Mouse (Mus musculus): ENCODE results near the gene Rabgap1. TPM values are rescaled to one million over a fixed set of nuclear protein-coding genes. Genes with fewer than 3 reads are reported as not detected.
A peak's percentile ranks its signal among the peaks of the same experiment; 100 is the strongest.

The Rabgap1 gene
- polyA plus RNA-seq, 1 experiment from 2014 or later = 22.3 TPM

DNA sequence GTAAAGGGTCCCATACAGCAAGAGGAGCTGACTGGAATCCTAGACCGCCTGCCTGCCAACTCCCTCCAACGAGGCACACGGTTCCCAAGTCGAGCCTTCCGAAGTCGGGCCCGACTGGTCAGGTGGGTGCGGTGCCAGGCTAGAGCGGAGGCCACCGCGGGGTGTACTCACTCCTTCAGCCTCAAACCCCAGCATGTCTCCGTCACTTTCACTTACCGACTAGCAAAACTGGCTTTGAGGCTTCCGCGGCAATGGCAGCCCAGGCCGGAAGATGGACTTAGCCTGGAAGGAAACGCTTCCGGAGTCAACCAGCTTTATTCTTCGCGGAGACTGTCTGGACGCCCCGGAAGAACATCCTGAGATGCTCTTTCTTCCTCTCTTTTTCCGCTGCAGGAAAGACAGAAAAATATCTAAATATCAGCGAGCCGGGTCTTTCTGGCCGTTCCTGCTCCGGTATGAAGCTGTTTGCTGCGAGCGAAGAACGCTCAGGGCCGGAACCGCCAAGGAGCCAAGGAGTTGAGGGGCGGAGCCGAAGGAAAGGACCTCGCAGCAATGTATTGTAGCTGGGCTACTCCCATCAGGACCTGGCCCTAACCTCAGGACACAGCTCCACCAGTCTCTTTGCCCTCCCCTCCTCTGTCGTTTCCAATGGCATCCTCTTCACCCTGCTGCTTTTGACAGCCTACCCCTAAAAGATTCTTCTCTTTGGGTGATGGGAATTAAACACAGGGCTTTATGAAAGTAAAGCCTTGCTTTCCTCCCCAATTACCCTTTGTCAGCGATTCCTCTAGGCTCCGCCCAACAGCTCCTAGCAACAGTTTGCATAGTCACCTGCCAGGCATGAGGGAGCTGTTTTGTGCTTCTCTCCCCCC, 12.2 kb upstream of the Rabgap1 start:
- Histone ChIP-seq H3K4me3 (ENCODE audit: low read depth, low read length) (peak overlapping the region; percentile 85), H3K36me3 (ENCODE audit: insufficient read depth, low read length) (no peaks in the 10 kb centered on the region), H3K9ac (replicated peaks; ENCODE audit: low read depth) (peak overlapping the region; percentile 81), H3K4me1 (ENCODE audit: insufficient read depth, low read depth, low read length) (peaks cover 5% of the 10 kb centered on the region; the same call in 1 of the 2 replicates), H3K4me2 (replicated peaks; ENCODE audit: low read depth, low read length) (peak overlapping the region; percentile 89), H3K27me3 (replicated peaks; ENCODE audit: insufficient read depth, low read length) (no peaks in the 10 kb centered on the region), H3K27ac (ENCODE audit: low read length) (peak overlapping the region; percentile 91), H3K9me3 (ENCODE audit: low read length) (no peaks in the 10 kb centered on the region)
- DNase-seq (ENCODE audit: low spot score) = peak; percentile 96
- TF ChIP-seq EP300 (IDR thresholded peaks at IDR 0.05) = peak; percentile 62
- 0 out of 2 replicates have a peak, but pooled peaks have one; percentile 4 for TF ChIP-seq CTCF (IDR thresholded peaks at IDR 0.05)
- ATAC-seq = peak; percentile 97
- WGBS = 1% methylated on average over 38 of the region's 38 CpGs

DNA sequence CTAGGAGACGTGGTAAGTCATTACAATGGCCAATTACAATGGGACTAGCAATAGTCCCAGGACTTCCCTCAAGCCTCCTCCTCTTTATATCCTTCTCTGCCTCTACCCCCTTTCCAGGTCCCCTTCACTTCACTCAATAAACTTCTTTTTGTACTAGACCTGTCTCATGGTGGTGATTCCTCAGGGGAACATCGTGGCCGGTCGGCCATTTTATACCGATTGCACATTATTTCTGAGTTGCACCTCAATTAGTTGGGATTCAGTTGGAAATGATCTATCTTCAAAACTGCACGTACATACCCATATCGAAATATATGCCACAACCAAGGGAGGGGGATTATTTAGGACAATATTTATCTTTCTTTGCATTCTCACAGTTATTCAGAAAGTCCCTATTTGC, 11.5 kb upstream of the Rabgap1 start:
- H3K36me3 ChIP-seq (ENCODE audit: insufficient read depth, low read length) = no peaks in the 10 kb centered on the region
- ATAC-seq (no peak), DNase-seq (ENCODE audit: low spot score) (no peak)
- H3K9ac ChIP-seq (replicated peaks; ENCODE audit: low read depth) = peak overlapping the region; percentile 81; the same call in 1 of the 2 replicates
- H3K27me3 ChIP-seq (replicated peaks; ENCODE audit: insufficient read depth, low read length) = no peaks in the 10 kb centered on the region
- H3K27ac ChIP-seq (ENCODE audit: low read length) = peak overlapping the region; percentile 91
- 33% methylated on average over 7 of the region's 7 CpGs for WGBS
- H3K4me3 ChIP-seq (ENCODE audit: low read depth, low read length) = peak overlapping the region; percentile 85
- H3K9me3 ChIP-seq (ENCODE audit: low read length) = no peaks in the 10 kb centered on the region
- H3K4me1 ChIP-seq (ENCODE audit: insufficient read depth, low read depth, low read length) = peaks cover 5% of the 10 kb centered on the region; the same call in 1 of the 2 replicates
- TF ChIP-seq CTCF (IDR thresholded peaks at IDR 0.05) = no peak
- TF ChIP-seq EP300 (IDR thresholded peaks at IDR 0.05) = no peak
- peak overlapping the region; percentile 89 for H3K4me2 ChIP-seq (replicated peaks; ENCODE audit: low read depth, low read length)

GRCm38 (mm10) chr2:37451667-37452375, 8.7 kb downstream of the Rabgap1 start:
- Histone ChIP-seq H3K27ac (ENCODE audit: low read length) (peak overlapping the region; percentile 87), H3K36me3 (ENCODE audit: insufficient read depth, low read length) (no peaks in the 10 kb centered on the region), H3K9ac (replicated peaks; ENCODE audit: low read depth) (peak overlapping the region; percentile 97), H3K27me3 (replicated peaks; ENCODE audit: insufficient read depth, low read length) (no peaks in the 10 kb centered on the region), H3K9me3 (ENCODE audit: low read length) (no peaks in the 10 kb centered on the region), H3K4me2 (replicated peaks; ENCODE audit: low read depth, low read length) (peak overlapping the region; percentile 88), H3K4me1 (ENCODE audit: insufficient read depth, low read depth, low read length) (peaks cover 6% of the 10 kb centered on the region; the same call in 1 of the 2 replicates), H3K4me3 (ENCODE audit: low read depth, low read length) (peak overlapping the region; percentile 94)
- DNase-seq (ENCODE audit: low spot score) = peak; percentile 97
- 7% methylated on average over 36 of the region's 44 CpGs for WGBS
- TF ChIP-seq CTCF (IDR thresholded peaks at IDR 0.05) = no peak; the same call in 1 of the 2 replicates
- no peak for TF ChIP-seq EP300 (IDR thresholded peaks at IDR 0.05)
- ATAC-seq = peak; percentile 99

DNA sequence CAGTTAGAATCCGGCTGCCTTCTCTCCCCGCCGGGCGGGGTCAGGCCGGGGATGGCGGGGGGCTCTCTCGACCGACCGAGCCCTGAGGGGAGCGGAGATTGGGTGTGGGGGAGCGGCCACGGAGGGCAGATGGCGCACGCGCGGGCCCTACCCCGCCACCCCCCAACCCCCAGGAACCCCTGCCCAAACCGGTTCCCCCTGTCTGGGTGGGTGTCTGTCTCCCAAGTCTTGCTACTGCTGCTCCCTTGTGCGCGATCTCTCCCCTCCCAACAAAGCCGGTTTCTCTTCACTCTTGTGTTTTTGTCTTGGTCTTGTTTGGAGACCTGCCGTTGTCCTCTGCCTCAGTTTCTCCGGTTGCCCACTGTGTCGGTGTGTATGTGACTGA, 9.3 kb downstream of the Rabgap1 start:
- DNase-seq (ENCODE audit: low spot score) (no peak), ATAC-seq (peak; percentile 79)
- Histone ChIP-seq H3K4me3 (ENCODE audit: low read depth, low read length) (peak overlapping the region; percentile 94), H3K4me2 (replicated peaks; ENCODE audit: low read depth, low read length) (peak overlapping the region; percentile 88), H3K36me3 (ENCODE audit: insufficient read depth, low read length) (no peaks in the 10 kb centered on the region), H3K9ac (replicated peaks; ENCODE audit: low read depth) (peak overlapping the region; percentile 97), H3K27me3 (replicated peaks; ENCODE audit: insufficient read depth, low read length) (no peaks in the 10 kb centered on the region), H3K4me1 (ENCODE audit: insufficient read depth, low read depth, low read length) (peaks cover 6% of the 10 kb centered on the region; the same call in 1 of the 2 replicates), H3K9me3 (ENCODE audit: low read length) (no peaks in the 10 kb centered on the region), H3K27ac (ENCODE audit: low read length) (peak overlapping the region; percentile 87)
- WGBS = 1% methylated on average over 18 of the region's 24 CpGs
- no peak for TF ChIP-seq CTCF (IDR thresholded peaks at IDR 0.05)
- no peak for TF ChIP-seq EP300 (IDR thresholded peaks at IDR 0.05)

DNA sequence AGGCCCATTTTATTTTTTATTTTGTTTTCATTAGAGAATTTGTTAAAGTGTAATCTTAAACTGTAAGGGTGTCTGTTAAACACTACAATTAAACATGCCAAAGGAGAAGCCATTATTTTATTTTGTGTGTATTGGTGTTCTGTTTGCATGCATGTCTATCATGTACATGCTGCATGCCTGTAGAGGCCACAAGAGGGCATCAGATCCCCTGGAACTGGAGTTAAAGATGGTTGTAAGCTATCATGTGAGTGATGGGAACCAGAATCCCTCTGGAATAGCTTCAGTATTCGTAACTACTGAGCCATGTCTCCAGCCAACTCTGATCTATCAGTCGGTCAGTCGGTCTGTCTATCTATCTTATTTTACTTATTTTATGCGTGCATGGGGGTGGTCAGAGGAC, 17.6 kb downstream of the Rabgap1 start:
- no peaks in the 10 kb centered on the region for H3K4me1 ChIP-seq (ENCODE audit: insufficient read depth, low read depth, low read length)
- no peak for TF ChIP-seq EP300 (IDR thresholded peaks at IDR 0.05)
- TF ChIP-seq CTCF (IDR thresholded peaks at IDR 0.05) = peak; percentile 35
- 95% methylated on average over 4 of the region's 4 CpGs for WGBS
- ATAC-seq = no peak
- no peaks in the 10 kb centered on the region for H3K27me3 ChIP-seq (replicated peaks; ENCODE audit: insufficient read depth, low read length)
- H3K4me2 ChIP-seq (replicated peaks; ENCODE audit: low read depth, low read length) = no peak overlapping the region
- no peak overlapping the region for H3K4me3 ChIP-seq (ENCODE audit: low read depth, low read length)
- H3K27ac ChIP-seq (ENCODE audit: low read length) = no peak overlapping the region
- no peaks in the 10 kb centered on the region for H3K36me3 ChIP-seq (ENCODE audit: insufficient read depth, low read length)
- no peaks in the 10 kb centered on the region for H3K9me3 ChIP-seq (ENCODE audit: low read length)
- no peak overlapping the region for H3K9ac ChIP-seq (replicated peaks; ENCODE audit: low read depth)
- DNase-seq (ENCODE audit: low spot score) = no peak

- no peak for TF ChIP-seq EP300 (IDR thresholded peaks at IDR 0.05)
- no peak for TF ChIP-seq CTCF (IDR thresholded peaks at IDR 0.05)
- DNase-seq (ENCODE audit: low spot score) (no peak), ATAC-seq (no peak)
- H3K27ac ChIP-seq (ENCODE audit: low read length) = no peak overlapping the region
- no peaks in the 10 kb centered on the region for H3K36me3 ChIP-seq (ENCODE audit: insufficient read depth, low read length)
- no peaks in the 10 kb centered on the region for H3K9me3 ChIP-seq (ENCODE audit: low read length)
- no peak overlapping the region for H3K9ac ChIP-seq (replicated peaks; ENCODE audit: low read depth)
- no peak overlapping the region for H3K4me2 ChIP-seq (replicated peaks; ENCODE audit: low read depth, low read length)
- H3K4me1 ChIP-seq (ENCODE audit: insufficient read depth, low read depth, low read length) = no peaks in the 10 kb centered on the region
- no peaks in the 10 kb centered on the region for H3K27me3 ChIP-seq (replicated peaks; ENCODE audit: insufficient read depth, low read length)
- H3K4me3 ChIP-seq (ENCODE audit: low read depth, low read length) = no peak overlapping the region
- 93% methylated on average over 4 of the region's 4 CpGs for WGBS
These were observed 23.2 kb downstream of the Rabgap1 start for GRCm38 (mm10) chr2:37466266-37466665.

Measured in lung, postnatal 0 days (tissue).